Mouse (Mus musculus) heart, embryonic 12.5 days (tissue): ENCODE measurements around the gene Adcyap1. TPM values are rescaled to one million over a fixed set of nuclear protein-coding genes. Genes with fewer than 3 reads are reported as not detected.
A peak's percentile ranks its signal among the peaks of the same experiment; 100 is the strongest.

Source experiments
- ATAC-seq: fragments of 200-750 bp; cut with Nextera tagmentation; 2 replicates; pipeline ENCODE4 v1.8.0; 2017; ENCODE audit warnings: moderate TSS enrichment, moderate library complexity; ENCODE audit not compliant: insufficient number of reproducible peaks, low FRiP score
- H3K27ac ChIP-seq: fragments of 300-500 bp; sonication (generic); 2 replicates; pipeline ENCODE4 v1.5.1; 2016; ENCODE audit warnings: mild to moderate bottlenecking, moderate library complexity; ENCODE audit not compliant: poor library complexity, severe bottlenecking
- H3K27me3 ChIP-seq: fragments of 300-500 bp; sonication (generic); replicated peaks from 2 replicates; pipeline ENCODE4 v1.6.1; 2016; ENCODE audit warnings: mild to moderate bottlenecking, moderate library complexity
- H3K36me3 ChIP-seq: fragments of 300-500 bp; sonication (generic); 2 replicates; pipeline ENCODE4 v1.6.1; 2016; ENCODE audit warnings: mild to moderate bottlenecking, moderate library complexity
- H3K4me1 ChIP-seq: fragments of 300-500 bp; sonication (generic); replicated peaks from 2 replicates; pipeline ENCODE4 v1.6.1; 2016; ENCODE audit warnings: mild to moderate bottlenecking
- H3K4me2 ChIP-seq: fragments of 300-500 bp; sonication (generic); 2 replicates; pipeline ENCODE4 v1.6.1; 2016; ENCODE audit warnings: mild to moderate bottlenecking, moderate library complexity
- H3K4me3 ChIP-seq: fragments of 300-500 bp; sonication (generic); 2 replicates; pipeline ENCODE4 v1.5.1; 2016; ENCODE audit warnings: mild to moderate bottlenecking
- H3K9ac ChIP-seq: fragments of 300-500 bp; sonication (generic); 2 replicates; pipeline ENCODE4 v1.6.1; 2016; ENCODE audit warnings: mild to moderate bottlenecking, moderate library complexity
- H3K9me3 ChIP-seq: fragments of 300-500 bp; sonication (generic); replicated peaks from 2 replicates; pipeline ENCODE4 v1.6.1; 2016; ENCODE audit warnings: mild to moderate bottlenecking, moderate library complexity
- WGBS: fragments of 180-500 bp; shearing (Covaris S2); methylation state at CpG from one replicate; pipeline ENCODE4 v1.1.7; 2016; 5-methylcytosine and 5-hydroxymethylcytosine counted together
- polyA plus RNA-seq: library from polyadenylated mRNA; unstranded; fragments of >200 nt; fragmentation: Nextera tagmentation; extraction: Ambion mirVana; gene quantifications from 2 replicates; pipeline ENCODE4 v1.2.1, GENCODE M21; 2016

The Adcyap1 gene
- polyA plus RNA-seq, 1 experiment from 2014 or later: 0.49 TPM

DNA sequence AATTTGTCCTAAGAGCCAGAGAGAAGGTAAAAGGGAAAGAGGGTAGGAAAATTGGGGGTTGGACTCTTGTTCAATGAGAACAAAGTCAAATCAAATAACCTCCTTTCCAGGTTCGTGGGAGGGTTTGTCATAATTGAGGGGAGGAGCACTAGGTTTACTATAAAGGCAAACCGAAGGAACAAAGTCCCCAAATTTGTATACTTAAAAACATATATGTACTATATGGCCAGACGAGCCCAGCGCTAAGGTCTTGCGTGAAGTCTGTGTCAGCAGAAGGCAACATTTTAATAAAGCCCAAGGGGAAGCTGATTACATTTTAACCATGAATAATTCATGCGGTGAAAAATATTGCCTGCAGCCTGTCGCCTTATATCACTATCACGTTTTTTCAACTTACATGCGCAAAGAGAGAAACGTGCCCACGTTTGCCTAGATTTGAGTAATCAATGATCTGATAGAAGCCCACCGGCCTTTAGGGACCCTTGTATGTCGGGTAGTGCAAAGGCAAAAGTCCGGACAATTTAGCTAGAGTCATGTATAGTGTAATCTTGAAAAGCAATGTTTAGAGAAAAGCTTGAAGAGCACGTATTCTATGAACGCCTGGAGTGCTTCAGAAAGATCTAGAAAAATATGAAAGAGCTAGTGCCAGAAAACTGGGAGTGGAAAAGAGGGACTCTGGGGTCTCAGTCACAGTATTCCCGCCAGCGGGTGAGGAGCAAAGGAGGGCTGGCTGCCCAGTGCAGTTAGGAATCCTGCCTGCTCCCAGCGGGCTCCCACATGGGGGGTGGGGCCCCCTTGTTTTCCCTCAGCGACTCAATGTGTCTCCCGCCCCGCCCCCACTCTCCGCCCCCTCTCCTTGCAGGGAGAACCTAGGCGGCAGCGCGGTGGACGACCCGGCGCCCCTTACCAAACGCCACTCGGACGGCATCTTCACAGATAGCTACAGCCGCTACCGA is 4.5 kb downstream of the Adcyap1 start:
- Histone ChIP-seq H3K4me2 (peak overlapping the region; percentile 87), H3K36me3 (no peaks in the 10 kb centered on the region), H3K27ac (no peak overlapping the region), H3K9me3 (no peaks in the 10 kb centered on the region), H3K4me3 (peak overlapping the region; percentile 48), H3K4me1 (peaks cover 17% of the 10 kb centered on the region), H3K27me3 (peaks cover 59% of the 10 kb centered on the region), H3K9ac (0 out of 2 replicates have a peak overlapping the region, but pooled peaks have one; percentile 36)
- WGBS: under 1% methylated on average over 34 of the region's 34 CpGs
- no peak for ATAC-seq

- H3K4me1 ChIP-seq: no peaks in the 10 kb centered on the region
- 77% methylated on average over 6 of the region's 6 CpGs for WGBS
Measured at GRCm38 (mm10) chr17:93217785-93218184, 19.0 kb downstream of the Adcyap1 start.

DNA sequence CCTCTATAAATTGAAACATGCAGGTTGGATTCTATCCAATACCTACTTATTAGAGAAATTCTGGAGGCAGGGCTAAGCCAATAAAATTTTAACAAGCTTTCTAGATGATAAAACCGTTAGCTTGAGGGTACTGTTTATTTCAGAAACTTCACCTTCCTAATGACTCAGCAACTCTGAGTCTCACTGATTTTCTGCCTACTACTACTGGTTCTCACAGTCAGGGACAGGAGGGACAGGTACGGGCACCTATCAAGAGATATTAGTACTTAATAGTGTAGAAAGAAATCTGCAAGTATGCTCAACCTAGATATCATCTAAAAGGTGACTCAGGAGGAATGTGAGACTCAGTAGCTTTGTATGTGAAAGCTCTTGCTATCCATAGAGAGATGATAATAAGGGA is 19.8 kb downstream of the Adcyap1 start:
- Histone ChIP-seq H3K4me1 (no peaks in the 10 kb centered on the region), H3K27ac (no peak overlapping the region), H3K36me3 (no peaks in the 10 kb centered on the region), H3K27me3 (no peaks in the 10 kb centered on the region), H3K4me3 (no peak overlapping the region), H3K4me2 (no peak overlapping the region), H3K9ac (no peak overlapping the region), H3K9me3 (no peaks in the 10 kb centered on the region)
- ATAC-seq: no peak
- WGBS: 71% methylated on average over 2 of the region's 2 CpGs

More at GRCm38 (mm10) chr17:93217785-93218184, 19.0 kb downstream of the Adcyap1 start:
- no peaks in the 10 kb centered on the region for H3K27me3 ChIP-seq
- no peak overlapping the region for H3K4me3 ChIP-seq
- no peak overlapping the region for H3K4me2 ChIP-seq
- H3K36me3 ChIP-seq: no peaks in the 10 kb centered on the region
- no peaks in the 10 kb centered on the region for H3K9me3 ChIP-seq
- H3K27ac ChIP-seq: no peak overlapping the region
- H3K9ac ChIP-seq: no peak overlapping the region
- no peak for ATAC-seq

- Histone ChIP-seq H3K36me3 (no peaks in the 10 kb centered on the region), H3K9ac (no peak overlapping the region), H3K27me3 (no peaks in the 10 kb centered on the region), H3K4me2 (no peak overlapping the region), H3K4me1 (no peaks in the 10 kb centered on the region), H3K4me3 (no peak overlapping the region), H3K9me3 (no peaks in the 10 kb centered on the region), H3K27ac (no peak overlapping the region)
- ATAC-seq: no peak
Measured at GRCm38 (mm10) chr17:93237355-93237754, 38.5 kb downstream of the Adcyap1 start.
